Mouse (Mus musculus): Measurements from ENCODE around the gene Fundc2.

DNA sequence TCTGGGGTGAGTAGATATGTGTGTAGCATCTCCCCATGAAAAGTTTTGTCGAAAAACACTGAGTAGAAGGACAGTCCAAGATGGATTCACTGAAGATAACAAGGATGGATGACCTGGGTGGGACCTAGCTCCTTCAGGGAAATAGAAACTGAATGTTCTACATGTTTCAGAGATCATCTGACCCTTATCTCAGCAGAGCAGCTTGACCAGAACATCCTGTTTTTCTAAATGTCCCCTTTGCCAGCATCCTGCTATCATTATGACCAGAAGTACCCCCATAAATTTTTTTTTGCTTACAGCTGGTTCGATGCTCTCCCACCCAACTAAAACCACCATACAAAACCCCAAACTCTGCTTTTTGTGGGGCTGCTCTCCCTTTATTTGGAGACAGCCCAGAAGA lies 20.5 kb downstream of the Fundc2 start:
- TF ChIP-seq CTCF (IDR thresholded peaks at IDR 0.05; ENCODE audit: extremely low read depth, insufficient read length, insufficient replicate concordance, low read depth, low read length) (no peak), POLR2A (IDR thresholded peaks at IDR 0.05; ENCODE audit: low read depth, low read length) (no peak)

Measured in small intestine, adult 2 months (tissue).